Mouse (Mus musculus): ENCODE results near the gene AI467606.

The AI467606 gene

GRCm38 (mm10) chr7:127129638-127130037 lies 38.5 kb downstream of the AI467606 start:
- peak; percentile 34 to 44 for DNase-seq

GRCm38 (mm10) chr7:127133125-127133524 lies 42.0 kb downstream of the AI467606 start:
- no peak for DNase-seq

- peak; percentile 47 to 67 for DNase-seq
Observed at GRCm38 (mm10) chr7:127134821-127135447, 43.8 kb downstream of the AI467606 start.

- DNase-seq, result peak; percentile 48 to 51
Observed at GRCm38 (mm10) chr7:127136181-127137071, 45.3 kb downstream of the AI467606 start.

GRCm38 (mm10) chr7:127137262-127138017 lies 46.3 kb downstream of the AI467606 start, which contains the start of gene Spn:
Gene Spn, minus strand, starts transcription at chr7:127137823.
- peak; percentile 83 to 88 for DNase-seq

DNA sequence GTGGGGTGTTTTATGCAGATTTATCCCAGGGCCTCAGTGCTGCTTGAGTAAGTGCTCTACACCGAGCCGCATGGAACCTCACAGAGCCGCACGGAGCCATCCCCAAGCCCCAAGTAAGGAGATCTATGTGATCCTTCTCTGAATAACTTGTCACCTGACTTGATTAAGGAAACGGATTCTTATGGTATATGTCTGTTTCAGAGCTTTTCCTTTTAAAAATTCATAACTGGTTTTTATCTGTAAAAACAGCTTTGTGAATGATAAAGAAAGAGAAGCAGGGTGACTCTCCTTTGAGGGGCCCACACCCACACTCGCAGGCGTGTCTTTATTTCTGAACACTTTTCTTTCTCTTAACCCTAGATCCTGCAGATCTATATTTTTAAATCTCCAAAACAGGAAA lies 47.9 kb downstream of the AI467606 start:
- DNase-seq, result no peak

- DNase-seq, result no peak
Observed at GRCm38 (mm10) chr7:127139562-127139961, 48.4 kb downstream of the AI467606 start.

GRCm38 (mm10) chr7:127140623-127141404 lies 49.7 kb downstream of the AI467606 start:
- peak; percentile 21 to 47 for DNase-seq

- DNase-seq, result no peak
Observed at GRCm38 (mm10) chr7:127142214-127142613, 51.1 kb downstream of the AI467606 start.

DNA sequence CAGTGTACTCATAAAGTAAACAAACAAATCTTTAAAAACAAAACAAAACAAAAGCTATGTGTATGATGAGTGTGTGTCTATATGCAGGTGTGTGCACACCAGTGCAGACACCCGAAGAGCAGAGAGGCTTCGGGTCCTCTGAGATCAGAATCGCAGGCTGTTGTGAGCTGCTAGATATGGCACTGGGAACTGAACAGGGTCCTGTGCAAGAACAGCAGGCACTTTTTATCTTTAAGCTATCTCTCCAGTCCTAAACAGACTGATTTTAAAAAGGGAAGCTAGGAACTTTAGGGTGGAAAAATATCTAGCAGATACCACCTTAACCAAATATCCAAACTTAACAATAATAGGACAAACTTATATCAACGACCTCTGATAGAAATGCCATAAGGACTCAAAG lies 51.5 kb downstream of the AI467606 start:
- DNase-seq, result no peak
